Mouse (Mus musculus) c-Kit-positive CD71-positive TER-119-positive erythroid progenitor cells, embryonic 14.5 days (primary cell): ENCODE results near the gene Phldb2.

Experiments
- DNase-seq: peaks from one replicate; pipeline ENCODE4 v3.0.0-alpha.2; 2013; ENCODE audit warnings: low spot score

Gene Phldb2

DNA sequence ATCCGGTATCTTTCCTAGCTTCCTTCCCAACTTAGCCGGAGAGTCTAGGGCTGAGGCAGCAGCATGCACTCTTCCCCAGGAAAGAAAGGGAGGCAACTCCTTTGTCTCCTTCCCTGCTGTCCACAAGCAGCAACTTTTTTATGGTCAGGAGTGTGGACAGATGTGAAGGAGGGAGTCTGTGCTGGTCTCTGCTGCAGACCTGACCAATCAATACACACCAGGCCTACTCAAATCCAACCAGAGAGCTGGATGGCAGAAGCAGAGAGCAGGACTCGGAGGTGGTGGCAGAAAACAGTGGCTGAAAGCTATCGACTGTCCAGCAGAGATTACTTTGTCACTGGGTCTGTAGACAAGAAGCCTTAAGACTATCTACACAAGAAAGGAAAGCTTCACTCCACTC is at the start of gene Phldb2:
TSS of gene Phldb2 (minus strand) at position 205 of the 400 bp plus-strand sequence.
- DNase-seq: no peak

DNA sequence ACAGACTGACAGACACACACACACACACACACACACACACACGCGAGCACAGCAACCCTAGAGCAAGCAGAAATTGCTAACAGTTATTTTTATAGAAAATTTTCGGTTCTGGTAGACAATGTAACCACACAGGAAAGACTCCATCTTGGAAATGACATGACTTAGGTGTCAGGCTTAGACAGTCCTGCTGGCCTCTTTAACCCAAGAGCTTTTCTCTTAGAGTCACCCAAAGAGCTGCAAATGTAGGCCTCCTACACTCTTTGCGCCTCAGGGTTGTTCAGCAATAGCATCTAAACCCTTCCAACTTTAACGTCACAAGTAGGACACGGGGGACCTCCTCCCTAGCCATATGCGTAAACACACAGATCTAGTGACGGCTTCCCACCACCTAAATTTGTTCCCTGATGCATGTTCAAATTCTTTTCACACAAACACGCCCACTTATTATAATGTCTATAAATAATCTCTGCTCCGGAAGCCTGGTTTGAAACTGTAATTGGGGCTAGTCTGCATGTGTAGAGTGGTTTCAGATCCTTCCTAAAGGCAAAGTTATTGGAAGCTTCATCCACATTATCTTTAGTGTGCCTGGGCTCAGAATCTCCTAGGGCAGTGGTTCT is 48.3 kb upstream of the Phldb2 start:
- no peak for DNase-seq

DNA sequence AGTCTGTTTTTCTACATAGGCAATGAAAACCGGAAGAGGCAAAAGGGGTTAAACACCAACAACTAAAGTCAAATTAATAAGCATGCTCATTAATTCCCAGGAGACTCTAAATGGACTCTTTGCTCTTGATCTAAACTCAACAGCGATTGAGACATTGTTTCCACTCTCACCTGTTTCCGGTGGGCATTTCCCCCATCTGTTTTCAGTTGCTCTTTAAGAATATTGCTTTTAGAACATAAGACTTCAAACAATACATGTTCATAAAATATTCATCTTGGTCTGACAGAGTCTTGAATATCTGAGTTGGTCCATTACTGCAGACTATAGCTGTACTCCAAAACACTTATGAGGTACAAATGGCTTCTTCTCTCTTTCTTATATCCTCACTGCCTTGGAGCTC is 47.6 kb upstream of the Phldb2 start:
- no peak for DNase-seq

DNA sequence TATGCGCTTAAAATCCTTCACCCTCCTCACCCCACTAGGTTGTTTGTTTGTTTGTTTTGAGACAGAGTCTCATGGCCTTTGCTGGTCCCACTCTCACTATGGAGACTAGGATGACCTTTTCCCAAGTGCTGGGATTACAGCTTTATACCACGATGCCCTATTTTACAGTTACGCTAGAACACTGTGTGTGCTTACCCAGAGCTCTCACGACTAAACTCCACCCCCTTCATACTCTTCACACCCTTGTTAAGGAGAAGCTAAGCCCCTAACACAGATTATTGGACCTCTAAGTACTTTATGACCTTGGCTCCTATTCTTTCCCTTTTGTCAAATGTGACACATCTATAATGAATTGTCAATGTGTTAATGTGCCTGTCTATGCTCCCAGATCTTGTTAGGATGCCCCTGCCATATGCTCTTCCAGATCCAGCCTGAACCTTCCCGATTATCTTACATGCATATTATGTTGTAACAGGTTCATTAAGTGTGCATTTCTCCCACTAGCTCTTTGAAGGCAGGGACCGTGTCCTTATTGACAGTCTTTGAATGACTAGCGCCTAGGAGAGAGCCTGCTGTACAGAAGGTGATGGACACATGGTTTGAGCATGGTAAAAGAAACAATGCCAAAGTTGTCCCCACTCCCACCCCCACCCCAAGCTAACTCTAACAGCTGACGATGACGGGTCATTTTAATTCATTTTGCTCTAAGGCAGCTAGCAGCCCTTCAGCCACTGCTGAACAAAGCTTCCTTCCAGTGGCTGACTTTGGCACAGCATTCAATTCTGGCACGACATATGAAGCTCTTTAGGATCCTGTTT is 46.2 kb upstream of the Phldb2 start:
- DNase-seq: no peak

DNA sequence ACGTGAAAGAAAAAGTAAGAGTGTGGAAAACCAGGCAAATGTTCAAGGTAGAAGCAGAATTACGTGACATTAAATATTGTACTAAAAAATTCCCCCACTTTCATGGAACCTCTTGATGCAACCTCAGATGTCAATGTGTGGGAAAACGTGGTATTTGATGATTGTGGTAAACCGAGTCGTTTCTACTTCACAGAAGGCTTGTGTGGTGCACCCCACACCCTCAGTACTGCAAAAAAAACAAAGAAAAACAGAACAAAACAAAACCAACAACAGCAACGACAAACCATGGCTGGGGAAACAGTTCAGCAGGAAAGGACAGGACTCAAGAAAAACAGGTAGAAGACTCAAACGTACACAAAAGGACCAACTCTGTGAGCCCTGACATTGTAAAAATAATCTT is 44.8 kb upstream of the Phldb2 start:
- no peak for DNase-seq

- no peak for DNase-seq
These were observed 37.7 kb upstream of the Phldb2 start for GRCm38 (mm10) chr16:45990901-45991676.

DNA sequence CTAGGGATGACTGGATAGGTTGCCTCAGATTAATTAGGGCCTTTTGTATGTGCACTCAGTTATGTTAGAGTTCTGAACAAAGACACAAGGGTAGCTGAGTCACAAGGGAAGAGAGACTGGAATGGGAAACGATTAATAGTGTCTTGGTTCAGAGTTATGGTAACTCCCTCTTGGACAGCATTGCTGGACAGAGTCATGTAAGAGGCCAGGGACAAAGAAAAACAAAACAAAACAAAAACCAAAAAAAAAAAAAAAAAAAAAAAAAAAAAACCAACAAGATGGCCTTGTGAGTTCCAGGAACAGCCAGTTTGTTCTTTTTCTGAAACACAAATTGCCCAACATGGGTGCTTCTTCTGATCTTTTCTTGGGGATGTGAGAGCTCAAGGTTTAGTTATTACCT is 32.8 kb upstream of the Phldb2 start:
- DNase-seq: no peak

DNA sequence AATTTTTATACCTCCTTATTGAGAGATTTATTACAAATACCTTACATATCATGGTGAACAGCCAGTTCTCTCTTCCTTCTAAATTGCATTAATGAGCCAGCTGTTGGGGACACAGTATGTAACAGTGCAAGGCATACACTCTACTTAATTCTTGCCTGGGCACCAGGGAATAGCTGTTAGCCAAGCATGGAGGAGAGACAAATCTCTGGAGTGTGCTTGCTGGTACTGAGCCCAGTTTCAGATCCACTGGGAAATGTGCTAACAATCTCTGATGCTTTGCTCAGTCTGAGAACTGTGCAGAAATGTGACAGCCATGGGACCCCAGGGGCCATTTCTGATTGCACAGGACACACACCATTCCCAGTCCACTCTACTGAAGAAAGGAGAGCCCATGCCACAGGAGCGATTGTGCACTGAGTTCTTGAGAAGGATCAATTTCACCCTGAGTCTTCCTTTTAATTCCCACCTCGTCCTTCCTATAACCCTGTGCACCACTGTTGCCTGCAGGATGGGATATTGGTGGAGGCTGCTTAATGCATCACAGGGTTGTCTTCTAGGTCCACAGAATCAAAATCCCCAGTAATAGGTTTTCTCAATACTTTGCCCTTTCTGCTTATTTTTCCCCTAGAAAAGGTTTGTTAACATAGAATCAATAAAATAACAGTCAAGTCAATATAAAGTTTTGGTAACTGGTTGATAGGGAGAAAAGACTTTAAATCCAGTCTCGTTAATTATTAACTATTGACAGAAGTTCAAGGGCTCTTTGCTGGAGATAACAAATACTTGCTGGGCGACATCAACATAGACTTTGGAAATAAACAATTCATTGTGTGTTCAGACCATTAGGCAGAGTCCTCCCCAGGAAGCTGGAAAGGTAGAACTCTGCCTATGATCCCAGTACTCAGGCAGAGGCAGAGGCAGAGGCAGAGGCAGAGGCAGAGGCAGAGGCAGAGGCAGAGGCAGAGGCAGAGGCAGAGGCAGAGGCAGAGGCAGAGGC is 31.5 kb upstream of the Phldb2 start:
- DNase-seq: no peak

GRCm38 (mm10) chr16:45976251-45976650 is 22.9 kb upstream of the Phldb2 start:
- no peak for DNase-seq

GRCm38 (mm10) chr16:45973959-45974686 is 20.7 kb upstream of the Phldb2 start:
- DNase-seq: no peak

DNA sequence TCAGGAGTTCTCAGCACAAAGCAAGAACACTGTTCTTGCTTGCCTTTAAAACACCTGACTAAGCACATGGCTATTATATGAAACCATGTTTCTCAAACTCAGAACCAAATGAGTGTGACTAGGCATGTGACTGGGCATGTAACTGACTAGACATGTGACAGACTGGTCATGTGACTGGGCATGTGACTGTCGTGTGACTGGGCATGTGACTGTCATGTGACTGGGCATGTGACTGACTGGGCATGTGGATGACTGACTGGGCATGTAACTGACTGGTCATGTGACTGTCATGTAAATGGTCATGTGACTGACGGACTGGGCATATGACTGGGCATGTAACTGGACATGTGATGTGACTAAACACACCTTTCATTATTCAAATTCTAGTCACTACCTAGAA is 16.8 kb upstream of the Phldb2 start:
- DNase-seq: no peak

GRCm38 (mm10) chr16:45968716-45969115 is 15.3 kb upstream of the Phldb2 start:
- DNase-seq: no peak

GRCm38 (mm10) chr16:45967471-45967870 is 14.1 kb upstream of the Phldb2 start:
- DNase-seq: peak; percentile 34

DNA sequence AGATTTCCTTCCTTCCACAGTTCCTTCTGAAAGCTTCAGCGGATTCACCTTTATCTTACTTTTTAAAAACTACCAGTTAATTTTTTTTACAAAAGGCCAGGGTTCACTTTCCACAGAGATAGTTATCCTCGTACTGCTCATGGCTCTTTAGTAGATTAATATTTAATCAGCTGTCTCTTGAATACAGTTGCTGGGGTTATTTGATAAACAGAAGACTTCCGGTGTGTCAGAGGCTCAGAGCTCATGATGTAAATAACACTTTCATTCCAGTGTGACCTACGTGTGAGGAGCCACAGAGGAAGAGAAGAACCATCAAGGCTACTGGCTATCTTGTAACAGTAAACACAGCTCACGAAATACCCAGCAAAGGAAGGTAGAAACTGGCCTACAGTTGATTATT is 13.2 kb upstream of the Phldb2 start:
- no peak for DNase-seq

- no peak for DNase-seq
These were observed 11.4 kb upstream of the Phldb2 start for GRCm38 (mm10) chr16:45964777-45965176.

GRCm38 (mm10) chr16:45963837-45964236 is 10.4 kb upstream of the Phldb2 start:
- no peak for DNase-seq

DNA sequence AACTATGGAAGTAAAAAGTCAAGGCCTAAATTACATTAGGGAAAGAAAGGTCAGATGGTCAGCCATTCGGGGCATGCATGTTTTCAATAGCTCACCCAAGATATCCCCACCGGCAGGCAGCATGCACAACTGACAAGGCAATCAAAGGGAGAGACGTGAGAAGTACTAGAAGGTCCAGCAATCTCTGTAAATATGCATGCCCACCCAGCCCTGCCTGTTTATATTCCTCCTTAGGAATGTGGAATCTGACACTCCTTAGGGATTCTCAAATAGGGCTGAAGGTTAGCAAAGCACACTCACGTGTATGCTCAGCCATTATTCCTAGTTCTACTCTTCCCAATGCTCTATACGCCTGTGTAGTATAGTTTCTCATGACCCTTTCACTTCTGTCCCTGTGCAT is 9.7 kb upstream of the Phldb2 start:
- DNase-seq: no peak

DNA sequence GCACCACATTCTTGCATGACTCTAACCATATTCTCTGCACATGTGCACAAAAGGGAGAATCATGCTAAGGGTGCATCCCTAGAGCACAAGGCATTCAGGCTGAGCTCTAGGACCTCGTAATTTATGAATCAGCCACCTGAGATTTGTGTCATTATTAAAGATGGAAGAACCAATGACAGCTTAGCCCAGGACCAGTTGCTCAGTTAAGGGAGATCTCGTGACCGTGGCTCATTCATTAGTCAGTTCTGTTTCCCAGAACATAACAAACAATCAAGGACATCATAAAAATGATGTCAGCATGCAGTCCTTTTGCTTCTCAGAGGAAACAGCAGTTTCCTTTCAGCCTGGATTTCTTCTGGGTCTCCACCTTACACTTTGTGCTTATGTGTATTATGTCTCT is 7.6 kb upstream of the Phldb2 start:
- DNase-seq: no peak

- DNase-seq: no peak
These were observed 3.1 kb upstream of the Phldb2 start for GRCm38 (mm10) chr16:45956390-45956950.

- DNase-seq: no peak
These were observed 897 bp downstream of the Phldb2 start for GRCm38 (mm10) chr16:45952501-45952900.

DNA sequence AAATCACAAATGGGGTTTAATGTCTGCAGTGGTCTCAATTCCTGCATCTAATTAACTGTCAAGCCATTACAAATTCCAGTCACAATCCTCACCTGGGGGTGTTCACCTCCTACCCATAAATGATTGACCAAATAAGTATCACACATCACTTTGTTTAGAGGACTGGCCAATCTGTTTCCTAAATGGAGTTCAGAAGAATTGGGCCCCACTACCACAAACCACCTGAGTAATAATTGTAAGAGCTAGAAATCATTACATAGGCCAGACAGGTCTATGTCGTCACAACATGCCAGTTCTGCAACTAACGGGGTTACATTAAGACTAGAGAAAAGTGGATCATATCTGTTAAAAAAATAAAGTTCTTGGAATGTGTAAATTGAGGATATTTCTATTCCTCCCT is 1.4 kb downstream of the Phldb2 start:
- DNase-seq: no peak
